Mouse (Mus musculus) macrophage (primary cell): ENCODE measurements at regions not wholly inside any gene's neighbourhood (a gene's known extent, or its start where the extent isn't known, plus 50 kb on each side); places are given as distances from the start of the nearest gene placed in this dataset.

Experiments used
- H3K27ac ChIP-seq: fragments of 350-480 bp; formaldehyde crosslinking; 2 replicates; pipeline ENCODE4 v1.9.0; 2021
- H3K36me3 ChIP-seq: fragments of 350-480 bp; formaldehyde crosslinking; 2 replicates; pipeline ENCODE4 v1.9.0; 2021; ENCODE audit errors: inconsistent target
- H3K4me3 ChIP-seq: fragments of 350-480 bp; formaldehyde crosslinking; 2 replicates; pipeline ENCODE4 v1.9.0; 2021; ENCODE audit errors: inconsistent target
- H3K79me2 ChIP-seq: fragments of 350-480 bp; formaldehyde crosslinking; 2 replicates; pipeline ENCODE4 v1.9.0; 2021; ENCODE audit errors: inconsistent target
- WGBS: methylation state at CpG from one replicate; pipeline ENCODE4 v1.1.7; 2026; ENCODE audit warnings: inconsistent platforms; ENCODE audit not compliant: missing documents; 5-methylcytosine and 5-hydroxymethylcytosine counted together

DNA sequence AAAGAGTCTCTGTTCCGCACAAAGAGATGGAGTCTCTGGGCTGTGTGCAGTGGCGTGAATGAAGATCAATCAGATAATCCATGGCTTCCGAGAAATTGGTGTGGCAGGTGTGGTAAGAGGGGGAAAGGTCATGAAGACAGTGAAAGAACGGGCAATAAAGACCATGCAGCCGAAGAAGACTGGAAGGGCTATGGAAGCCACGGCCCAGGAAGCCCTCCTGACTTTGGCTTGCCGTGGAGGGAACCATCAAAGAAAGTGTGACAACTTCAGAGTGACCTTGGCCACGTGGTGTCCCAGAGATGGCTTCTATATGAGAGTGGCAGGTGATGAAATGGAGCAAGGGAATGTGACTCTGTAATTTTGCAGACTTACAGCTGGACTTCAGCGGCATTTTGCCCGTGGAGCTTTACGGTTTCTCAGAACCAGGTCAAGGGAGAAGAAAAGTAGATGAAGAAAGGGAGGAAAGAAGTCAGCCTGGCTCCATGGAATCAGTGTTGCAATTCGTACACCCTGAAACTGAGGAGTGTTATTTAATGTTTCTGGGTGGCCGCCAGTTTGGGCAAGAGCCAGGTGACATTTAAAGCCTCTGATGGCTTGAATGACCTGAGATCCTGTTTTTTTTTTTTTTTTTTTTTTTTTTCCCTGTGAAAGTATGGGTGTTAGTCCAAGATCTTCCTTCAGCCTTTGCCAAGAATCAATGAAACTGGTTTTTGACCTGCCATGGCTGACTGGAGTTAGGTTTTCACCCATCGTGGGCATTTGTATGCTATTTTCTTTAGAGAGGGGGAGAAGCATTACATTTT lies 76.4 kb downstream of the Phlda1 start:
- Histone ChIP-seq H3K36me3 (no peaks in the 10 kb centered on the region), H3K27ac (no peak overlapping the region), H3K4me3 (no peak overlapping the region), H3K79me2 (no peaks in the 10 kb centered on the region)
- 91% methylated on average over 14 of the region's 14 CpGs for WGBS

DNA sequence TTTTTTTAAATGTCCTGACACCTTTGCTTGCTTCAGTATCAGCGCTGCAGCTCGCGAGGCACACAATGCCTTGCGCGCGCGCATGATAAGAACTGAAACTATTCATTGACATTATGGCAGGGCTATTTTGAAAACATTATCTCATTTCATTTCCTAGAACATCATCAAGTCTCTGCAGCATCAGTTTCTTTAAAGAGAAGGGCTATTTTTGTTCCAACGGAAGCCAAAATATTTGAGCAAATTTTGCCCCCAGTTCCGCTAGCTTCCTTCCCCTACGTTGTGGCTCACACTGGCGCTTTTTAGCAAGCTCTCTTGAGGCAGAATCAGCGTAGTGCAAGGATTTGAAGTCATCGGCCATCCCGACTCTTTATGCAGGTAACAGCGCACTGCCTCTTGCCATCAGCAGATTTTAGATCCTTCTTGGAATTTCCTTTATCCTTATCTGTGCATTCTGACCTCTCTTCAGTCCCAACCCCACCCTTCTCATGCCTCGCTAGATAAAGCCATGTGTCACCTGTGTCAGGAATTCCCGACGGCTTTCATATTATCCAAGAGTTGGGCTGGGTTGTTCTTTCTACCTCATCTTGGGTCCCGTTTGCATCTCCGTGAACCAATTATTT lies 77.1 kb downstream of the Phlda1 start:
- 87% methylated on average over 20 of the region's 20 CpGs for WGBS
- no peak overlapping the region for H3K4me3 ChIP-seq
- no peak overlapping the region for H3K27ac ChIP-seq
- no peaks in the 10 kb centered on the region for H3K79me2 ChIP-seq
- H3K36me3 ChIP-seq: no peaks in the 10 kb centered on the region

DNA sequence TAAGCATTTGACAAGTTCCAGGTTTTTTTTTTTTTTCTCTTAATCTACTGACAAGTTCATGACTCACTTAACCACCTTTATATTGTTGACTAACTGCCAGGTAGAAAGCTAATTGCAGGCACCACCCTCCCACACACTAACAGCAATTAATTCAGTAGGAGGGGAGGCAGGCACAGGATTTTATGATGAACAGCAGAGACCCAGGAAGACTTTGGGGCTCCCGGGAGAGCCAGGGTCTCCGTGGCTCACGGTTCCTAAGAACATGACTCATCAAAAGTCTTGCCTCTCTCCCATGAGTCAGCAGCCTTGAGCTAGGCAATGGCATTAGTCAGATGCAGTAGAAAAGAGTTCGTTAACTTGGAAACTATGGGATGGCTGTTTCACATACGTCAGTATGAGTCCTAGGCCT lies 77.7 kb downstream of the Phlda1 start:
- 88% methylated on average over 5 of the region's 5 CpGs for WGBS
- Histone ChIP-seq H3K27ac (no peak overlapping the region), H3K4me3 (no peak overlapping the region), H3K36me3 (no peaks in the 10 kb centered on the region), H3K79me2 (no peaks in the 10 kb centered on the region)

DNA sequence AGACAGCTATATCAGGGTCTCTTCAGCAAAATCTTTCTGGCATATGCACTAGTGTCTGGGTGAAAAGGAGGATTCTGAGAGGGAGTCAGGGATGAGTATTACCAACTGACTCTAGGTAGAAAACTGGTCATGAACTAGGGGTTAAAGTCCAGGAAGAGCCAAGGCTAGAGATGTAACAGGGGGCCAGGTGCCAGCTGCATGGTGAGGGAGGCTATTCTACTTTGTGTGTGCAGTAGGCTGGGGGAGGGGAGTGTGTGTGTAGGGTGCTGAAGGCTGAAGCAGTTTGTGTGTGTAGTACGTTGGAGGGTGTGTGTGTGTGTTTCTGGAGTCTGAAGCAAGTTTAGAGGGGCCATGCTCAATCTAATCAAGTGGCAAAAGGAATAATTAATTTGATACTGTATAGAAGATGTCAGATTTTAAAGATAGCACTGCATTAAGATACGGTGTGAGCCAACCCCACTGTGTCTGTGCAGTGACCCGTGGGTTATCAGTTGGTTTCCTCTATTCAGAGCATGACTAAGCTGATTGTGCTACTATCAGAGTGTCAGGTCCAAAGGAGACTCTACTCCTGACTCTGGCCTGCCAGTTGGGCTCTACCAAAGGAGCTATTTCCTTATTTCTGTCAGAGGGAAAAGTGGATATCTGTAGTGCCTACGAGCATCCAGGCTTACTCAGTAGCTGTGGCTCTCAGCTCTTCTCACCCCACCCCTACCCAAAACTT lies 82.0 kb downstream of the Phlda1 start:
- Histone ChIP-seq H3K79me2 (no peaks in the 10 kb centered on the region), H3K36me3 (no peaks in the 10 kb centered on the region), H3K27ac (no peak overlapping the region), H3K4me3 (no peak overlapping the region)
- 53% methylated on average over 4 of the region's 4 CpGs for WGBS

DNA sequence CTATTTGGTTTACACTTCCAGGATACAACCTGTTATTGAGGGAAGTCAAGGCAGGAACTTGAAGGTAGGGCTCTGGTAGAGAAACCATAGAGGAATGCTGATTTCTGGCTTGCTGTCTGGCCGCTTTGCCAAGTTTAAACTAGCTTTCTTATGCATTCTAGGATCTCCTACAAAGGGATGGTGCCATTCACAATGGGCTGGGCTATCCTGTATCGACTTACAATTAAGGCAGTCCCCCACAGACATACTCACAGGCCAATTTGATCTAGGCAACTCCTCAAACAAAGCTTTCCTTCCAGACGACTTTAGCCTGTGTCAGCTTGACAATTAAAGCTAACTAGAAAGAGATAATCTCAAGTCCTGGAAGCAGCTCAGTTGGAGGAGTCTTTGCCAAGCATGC lies 83.1 kb downstream of the Phlda1 start:
- H3K36me3 ChIP-seq: no peaks in the 10 kb centered on the region
- no peaks in the 10 kb centered on the region for H3K79me2 ChIP-seq
- 83% methylated on average over 3 of the region's 3 CpGs for WGBS
- H3K4me3 ChIP-seq: no peak overlapping the region
- H3K27ac ChIP-seq: no peak overlapping the region

DNA sequence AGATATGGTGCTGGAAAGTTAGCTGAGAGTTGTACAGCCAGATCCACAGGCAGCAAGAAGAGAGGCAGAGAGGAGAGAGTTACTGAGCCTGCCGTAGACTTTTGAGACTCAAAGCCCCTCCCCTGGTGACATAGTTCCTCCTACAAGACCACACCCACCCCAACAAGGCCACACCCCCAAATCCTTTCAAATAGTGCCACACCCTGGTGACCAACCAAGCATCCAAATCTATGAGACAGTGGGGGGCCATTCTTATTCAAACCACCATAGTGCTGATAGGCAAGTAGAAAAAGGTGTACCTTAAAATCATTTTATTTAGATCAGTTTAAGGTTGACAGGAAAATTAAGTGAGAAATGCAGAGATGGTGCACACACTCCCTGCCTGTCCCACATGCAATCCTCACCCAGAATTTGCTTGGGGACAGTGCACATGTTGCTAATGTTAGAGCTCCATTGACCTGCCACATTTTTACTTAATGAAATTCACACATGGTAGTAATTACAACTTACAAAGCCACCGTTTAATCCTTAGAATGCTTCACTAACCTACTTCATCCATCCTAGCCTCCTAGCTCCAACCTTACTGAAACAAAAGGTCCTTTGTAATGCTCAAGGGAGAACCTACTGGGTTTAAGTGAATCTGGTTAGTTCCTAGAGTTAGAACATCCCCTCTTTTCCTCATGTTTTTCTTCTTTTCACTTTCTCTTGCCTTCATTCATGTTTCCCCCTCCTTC lies 86.5 kb downstream of the Phlda1 start:
- H3K27ac ChIP-seq: no peak overlapping the region
- H3K79me2 ChIP-seq: no peaks in the 10 kb centered on the region
- 100% methylated on average over 2 of the region's 2 CpGs for WGBS
- no peak overlapping the region for H3K4me3 ChIP-seq
- no peaks in the 10 kb centered on the region for H3K36me3 ChIP-seq

DNA sequence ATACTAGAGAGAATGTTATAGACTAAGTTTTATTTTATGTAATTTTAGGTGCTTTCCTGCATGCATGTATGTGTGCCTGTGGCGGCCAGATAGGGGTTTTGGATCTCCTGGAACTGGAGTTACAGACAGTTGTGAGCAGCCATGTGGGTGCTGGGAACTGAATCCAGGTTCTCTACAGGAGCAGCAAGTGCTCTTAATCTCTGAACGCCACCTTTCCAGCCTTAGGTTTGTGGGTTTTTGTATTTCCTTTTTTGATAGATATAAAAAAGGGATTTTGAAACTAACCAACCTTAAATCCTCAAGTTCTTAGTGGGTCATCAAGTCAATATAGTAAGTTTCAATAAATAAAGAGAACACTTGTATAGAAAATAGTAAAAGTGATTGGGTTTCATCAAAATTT lies 87.2 kb downstream of the Phlda1 start:
- Histone ChIP-seq H3K4me3 (no peak overlapping the region), H3K36me3 (no peaks in the 10 kb centered on the region), H3K27ac (no peak overlapping the region), H3K79me2 (no peaks in the 10 kb centered on the region)
- WGBS: 96% methylated on average over 2 of the region's 2 CpGs

DNA sequence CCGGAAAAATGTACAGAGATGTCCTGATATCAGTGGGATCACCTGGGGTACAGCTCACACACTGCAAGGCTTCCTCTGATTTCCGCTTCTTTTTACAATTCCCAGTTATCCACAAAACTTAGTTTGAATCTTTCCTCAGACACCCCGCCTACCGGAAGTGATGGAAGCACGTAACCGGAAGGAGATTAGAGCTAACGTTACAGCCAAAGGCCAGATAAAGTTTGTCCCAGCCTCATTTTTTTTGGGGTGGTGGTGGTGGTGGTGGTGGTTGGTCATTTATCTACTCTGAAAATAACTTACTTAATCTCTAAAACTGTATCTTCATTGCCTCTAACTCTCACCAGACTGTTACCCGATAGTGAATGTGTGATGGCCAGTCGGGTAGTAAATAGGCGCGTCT lies 88.1 kb downstream of the Phlda1 start:
- 90% methylated on average over 11 of the region's 11 CpGs for WGBS
- Histone ChIP-seq H3K36me3 (no peaks in the 10 kb centered on the region), H3K79me2 (no peaks in the 10 kb centered on the region), H3K27ac (no peak overlapping the region), H3K4me3 (no peak overlapping the region)

DNA sequence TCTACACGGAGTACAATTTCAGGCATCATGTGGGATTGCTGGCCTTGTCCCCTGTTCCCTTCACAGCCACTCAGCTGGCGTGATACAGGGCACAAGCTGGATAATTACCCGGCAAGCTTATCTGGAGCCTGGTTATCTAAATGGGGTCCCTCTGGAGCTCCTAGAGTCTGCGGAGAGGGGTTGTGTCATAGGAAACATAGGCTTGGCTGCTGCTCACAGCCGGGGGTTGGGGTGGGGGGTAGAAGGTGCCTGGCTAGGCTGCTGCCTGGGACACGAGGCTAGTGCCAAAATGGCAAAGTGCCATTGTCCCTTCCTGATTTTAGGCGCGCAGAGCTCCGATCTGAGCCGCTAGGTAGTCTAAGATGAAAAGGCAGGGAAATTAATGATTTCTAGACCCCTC lies 88.6 kb downstream of the Phlda1 start:
- Histone ChIP-seq H3K4me3 (no peak overlapping the region), H3K36me3 (no peaks in the 10 kb centered on the region), H3K79me2 (no peaks in the 10 kb centered on the region), H3K27ac (no peak overlapping the region)
- 91% methylated on average over 9 of the region's 10 CpGs for WGBS

DNA sequence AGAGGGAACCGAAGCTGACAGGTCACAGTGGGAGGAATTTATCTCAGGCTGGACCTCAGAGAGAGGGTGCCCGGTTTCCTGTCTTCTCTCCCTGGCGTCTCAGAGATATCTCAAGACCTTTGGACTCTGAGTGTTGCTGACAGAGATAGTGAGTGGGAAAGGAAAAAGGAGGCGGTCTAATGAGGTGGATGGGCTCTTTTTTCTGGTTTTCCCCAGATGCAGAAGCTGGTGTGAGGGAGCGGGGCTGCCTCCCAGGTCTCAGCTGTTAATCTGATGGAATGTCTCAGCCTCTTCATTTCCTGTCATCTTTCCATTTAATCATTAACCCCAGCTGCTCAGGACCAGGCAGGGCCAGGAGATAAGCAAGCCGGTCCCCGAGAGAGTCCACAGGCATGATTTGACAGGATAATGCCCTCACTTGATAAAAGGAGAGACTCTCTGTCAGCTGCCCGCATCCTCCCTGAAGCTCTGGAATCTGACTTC lies 89.5 kb downstream of the Phlda1 start:
- WGBS: 80% methylated on average over 8 of the region's 8 CpGs
- no peak overlapping the region for H3K27ac ChIP-seq
- H3K4me3 ChIP-seq: no peak overlapping the region
- no peaks in the 10 kb centered on the region for H3K36me3 ChIP-seq
- H3K79me2 ChIP-seq: no peaks in the 10 kb centered on the region

DNA sequence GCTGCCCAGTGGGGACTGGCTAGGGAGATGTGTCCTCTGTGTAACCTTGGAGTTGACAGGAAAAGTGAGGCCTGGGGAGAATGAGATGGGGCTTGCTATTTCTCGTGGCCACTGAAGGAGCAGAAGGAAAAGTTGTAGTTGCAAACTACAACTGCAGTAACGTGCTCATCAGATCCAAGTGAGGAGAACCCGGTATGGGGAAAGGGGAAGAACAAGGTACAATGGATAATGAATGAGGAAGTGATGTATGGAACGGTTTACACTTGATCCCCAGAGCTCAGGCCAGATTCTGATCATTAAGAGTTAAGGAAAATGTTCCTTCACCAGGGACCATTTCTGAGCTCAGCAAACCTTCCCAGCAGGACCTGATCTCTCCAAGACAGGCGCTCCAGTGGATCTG lies 92.6 kb downstream of the Phlda1 start:
- Histone ChIP-seq H3K79me2 (no peaks in the 10 kb centered on the region), H3K4me3 (no peak overlapping the region), H3K36me3 (no peaks in the 10 kb centered on the region), H3K27ac (no peak overlapping the region)
- WGBS: 56% methylated on average over 5 of the region's 5 CpGs

DNA sequence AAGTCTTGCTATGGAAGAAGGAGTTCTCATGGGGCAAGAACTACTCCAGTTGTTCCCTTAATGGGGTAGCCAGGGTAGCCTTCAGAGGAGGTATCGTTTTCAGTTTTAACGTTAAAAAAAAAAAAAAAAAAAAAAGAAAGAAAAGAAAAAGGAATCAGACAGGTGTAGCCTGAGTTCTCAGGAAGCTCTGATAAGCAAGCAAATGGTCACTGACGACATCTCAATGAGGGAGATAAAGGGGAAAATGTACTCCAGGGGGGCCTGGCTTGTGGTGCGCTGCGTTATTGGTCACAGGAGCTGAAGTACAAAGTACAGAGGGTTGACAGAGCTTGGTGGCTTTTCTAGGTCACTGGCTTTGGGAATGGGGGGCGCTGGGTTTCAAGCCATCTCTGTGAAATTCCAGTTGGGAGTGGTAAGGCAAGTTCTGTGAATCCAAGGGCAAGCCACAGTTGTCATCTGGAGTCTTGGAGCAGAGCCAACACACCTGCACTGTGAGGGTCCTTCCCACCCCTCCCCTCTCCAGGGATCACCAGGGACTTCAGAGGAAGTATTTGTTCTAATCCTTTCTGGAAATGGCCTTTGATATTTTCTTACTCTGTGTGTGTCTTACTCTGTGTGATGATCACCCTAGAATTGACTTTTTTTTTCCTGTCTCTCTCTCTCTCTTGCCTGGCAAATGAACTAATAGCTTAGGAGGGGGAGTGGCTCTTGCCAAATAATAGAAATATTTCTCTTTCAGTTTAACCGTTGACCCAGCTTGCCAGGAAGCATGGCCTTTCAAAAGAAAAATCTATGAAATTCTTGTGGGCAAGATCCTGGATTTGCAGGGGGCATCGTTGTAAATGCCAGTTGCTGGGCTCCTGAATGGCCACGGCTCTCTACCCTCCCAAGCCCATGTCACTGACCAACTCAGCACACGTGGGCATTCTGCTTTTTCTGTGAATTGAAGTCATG lies 93.5 kb downstream of the Phlda1 start:
- Histone ChIP-seq H3K79me2 (no peaks in the 10 kb centered on the region), H3K4me3 (no peak overlapping the region), H3K36me3 (no peaks in the 10 kb centered on the region), H3K27ac (no peak overlapping the region)
- 80% methylated on average over 10 of the region's 10 CpGs for WGBS

DNA sequence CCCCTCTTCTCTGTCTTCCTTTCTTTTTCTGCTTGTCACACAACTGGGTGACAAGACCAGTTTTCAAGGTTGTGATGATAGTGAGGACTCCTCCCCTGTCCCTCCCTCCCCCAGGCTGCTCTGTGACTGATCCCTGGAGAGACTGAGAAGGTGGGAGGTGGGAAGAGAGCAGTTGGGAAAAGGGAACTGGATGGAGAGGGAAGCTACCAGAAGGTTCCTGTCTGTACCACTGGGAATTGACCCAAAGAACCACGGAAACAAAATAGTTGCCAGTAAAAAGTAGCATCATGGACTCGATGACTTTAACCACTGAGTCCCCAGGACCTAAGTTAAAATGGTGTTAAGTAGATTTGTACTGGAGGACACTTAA lies 94.2 kb downstream of the Phlda1 start:
- WGBS: 33% methylated on average over 2 of the region's 2 CpGs
- Histone ChIP-seq H3K79me2 (no peaks in the 10 kb centered on the region), H3K4me3 (no peak overlapping the region), H3K36me3 (no peaks in the 10 kb centered on the region), H3K27ac (no peak overlapping the region)

DNA sequence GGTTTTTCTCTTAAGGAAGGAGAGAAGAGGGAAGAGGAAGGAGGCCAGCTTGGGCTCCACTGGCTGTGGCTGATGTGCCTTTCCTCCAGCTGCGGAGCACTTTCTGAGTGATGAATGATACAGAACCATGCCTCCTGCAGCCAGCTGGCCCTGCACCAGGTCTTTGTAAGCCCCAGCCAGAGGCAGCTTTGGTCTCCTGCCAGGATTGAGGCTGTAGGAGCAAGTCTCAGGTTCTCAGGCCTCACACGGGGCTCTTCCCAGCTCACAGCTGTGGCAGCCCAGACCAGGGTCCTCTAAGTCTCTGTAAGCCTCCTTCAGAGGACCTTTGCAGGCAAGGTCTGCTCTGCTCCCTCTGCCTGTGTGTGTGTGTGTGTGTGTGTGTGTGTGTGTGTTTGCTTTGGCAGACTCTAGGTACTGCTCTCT lies 94.6 kb downstream of the Phlda1 start:
- 9% methylated on average over 2 of the region's 2 CpGs for WGBS
- Histone ChIP-seq H3K4me3 (no peak overlapping the region), H3K27ac (no peak overlapping the region), H3K36me3 (no peaks in the 10 kb centered on the region), H3K79me2 (no peaks in the 10 kb centered on the region)
